Mouse (Mus musculus): ENCODE data around the gene Mt2. TPM values are rescaled to one million over a fixed set of nuclear protein-coding genes. Genes with fewer than 3 reads are reported as not detected.
A peak's percentile ranks its signal among the peaks of the same experiment; 100 is the strongest.

Mt2 gene
- polyA plus RNA-seq, 1 experiment from 2014 or later, result 40.6 TPM

DNA sequence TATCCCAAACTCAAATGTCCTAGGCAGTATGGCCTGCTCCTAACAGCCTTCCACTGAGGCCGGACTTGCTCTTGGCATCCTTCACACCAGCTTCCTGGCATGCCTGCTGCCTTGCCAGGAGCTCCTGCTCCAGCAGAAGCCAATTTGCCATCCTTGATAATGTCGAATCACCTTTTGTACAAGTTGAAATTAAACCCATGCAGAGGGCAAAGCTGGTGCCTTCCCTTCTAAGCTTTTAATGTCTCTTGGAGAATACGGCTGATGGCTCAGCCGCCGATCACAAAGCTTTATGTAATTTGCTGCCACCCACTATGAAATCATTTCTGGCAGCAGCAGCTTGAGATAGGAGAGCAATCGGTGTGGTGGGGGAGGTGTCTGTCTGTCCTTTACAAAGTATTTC lies 37.2 kb downstream of the Mt2 start:
- H3K4me2 ChIP-seq (ENCODE audit: low read depth, low read length), result no peak overlapping the region
- no peaks in the 10 kb centered on the region for H3K9me3 ChIP-seq (ENCODE audit: control insufficient read depth, low read length)
- ATAC-seq (ENCODE audit: low read depth), result no peak

DNA sequence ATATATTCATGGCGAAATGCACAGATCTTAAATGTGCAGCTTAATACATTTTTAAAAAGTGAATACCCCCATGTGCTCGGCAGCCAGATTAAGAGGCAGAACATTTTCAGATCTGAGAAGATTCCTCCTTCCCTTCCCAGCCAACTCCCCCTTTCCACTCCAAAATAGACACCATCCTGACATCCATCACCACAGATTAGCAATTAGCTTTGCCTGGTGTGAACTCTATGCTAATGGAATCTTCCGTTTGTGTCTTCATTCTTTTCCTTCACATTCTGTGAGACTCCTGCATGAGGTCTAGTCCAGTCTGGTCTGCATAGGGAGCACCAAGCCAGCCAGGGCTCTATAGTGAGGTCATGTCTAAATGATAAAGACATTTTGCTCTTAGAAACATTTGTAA lies 37.8 kb downstream of the Mt2 start:
- Histone ChIP-seq H3K4me3 (ENCODE audit: low read length) (no peak overlapping the region), H3K9me3 (ENCODE audit: control insufficient read depth, low read length) (no peaks in the 10 kb centered on the region), H3K27ac (ENCODE audit: low read length) (no peak overlapping the region), H3K9ac (ENCODE audit: low read length) (no peak overlapping the region), H3K36me3 (ENCODE audit: control insufficient read depth, insufficient read depth, low read length) (no peaks in the 10 kb centered on the region), H3K4me2 (ENCODE audit: low read depth, low read length) (no peak overlapping the region), H3K4me1 (replicated peaks; ENCODE audit: control insufficient read depth, insufficient read depth, low read length) (peaks cover 8% of the 10 kb centered on the region), H3K27me3 (ENCODE audit: control insufficient read depth, insufficient read depth, low read depth, low read length) (no peaks in the 10 kb centered on the region)
- ATAC-seq (ENCODE audit: low read depth), result no peak
- 72% methylated on average over 3 of the region's 3 CpGs for WGBS

More for the DNA sequence above, 37.2 kb downstream of the Mt2 start:
- Histone ChIP-seq H3K27me3 (ENCODE audit: control insufficient read depth, insufficient read depth, low read depth, low read length) (no peaks in the 10 kb centered on the region), H3K27ac (ENCODE audit: low read length) (no peak overlapping the region), H3K9ac (ENCODE audit: low read length) (no peak overlapping the region), H3K4me3 (ENCODE audit: low read length) (no peak overlapping the region), H3K36me3 (ENCODE audit: control insufficient read depth, insufficient read depth, low read length) (no peaks in the 10 kb centered on the region), H3K4me1 (replicated peaks; ENCODE audit: control insufficient read depth, insufficient read depth, low read length) (peaks cover 4% of the 10 kb centered on the region; the same call in 1 of the 2 replicates)
- 68% methylated on average over 6 of the region's 6 CpGs for WGBS

DNA sequence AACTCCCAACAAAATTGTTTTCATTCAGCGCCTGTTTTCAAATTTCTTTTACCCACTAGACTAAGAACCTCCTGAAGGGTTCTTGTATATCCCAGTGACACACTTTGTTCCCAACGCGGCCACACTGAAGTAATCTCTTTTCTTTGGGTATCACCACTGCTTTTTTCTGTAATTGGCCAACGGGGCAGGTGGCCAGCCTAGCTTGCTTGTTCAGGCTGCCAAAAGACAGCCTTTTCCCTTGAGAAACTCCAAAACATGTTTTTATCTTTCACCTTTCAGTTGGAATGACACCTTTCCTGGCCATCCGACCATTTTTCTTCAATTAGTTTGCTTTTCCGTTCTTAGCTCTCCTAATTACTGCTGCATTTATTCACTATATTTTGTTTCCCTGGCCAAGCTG lies 41.4 kb downstream of the Mt2 start:
- Histone ChIP-seq H3K9ac (ENCODE audit: low read length) (peak overlapping the region; percentile 21; the same call in 1 of the 2 replicates), H3K9me3 (ENCODE audit: control insufficient read depth, low read length) (no peaks in the 10 kb centered on the region), H3K27me3 (ENCODE audit: control insufficient read depth, insufficient read depth, low read depth, low read length) (no peaks in the 10 kb centered on the region), H3K4me1 (replicated peaks; ENCODE audit: control insufficient read depth, insufficient read depth, low read length) (peaks cover 13% of the 10 kb centered on the region), H3K27ac (ENCODE audit: low read length) (no peak overlapping the region), H3K4me2 (ENCODE audit: low read depth, low read length) (peak overlapping the region; percentile 47), H3K36me3 (ENCODE audit: control insufficient read depth, insufficient read depth, low read length) (no peaks in the 10 kb centered on the region), H3K4me3 (ENCODE audit: low read length) (peak overlapping the region; percentile 82)
- ATAC-seq (ENCODE audit: low read depth), result no peak
- 67% methylated on average over 6 of the region's 6 CpGs for WGBS

DNA sequence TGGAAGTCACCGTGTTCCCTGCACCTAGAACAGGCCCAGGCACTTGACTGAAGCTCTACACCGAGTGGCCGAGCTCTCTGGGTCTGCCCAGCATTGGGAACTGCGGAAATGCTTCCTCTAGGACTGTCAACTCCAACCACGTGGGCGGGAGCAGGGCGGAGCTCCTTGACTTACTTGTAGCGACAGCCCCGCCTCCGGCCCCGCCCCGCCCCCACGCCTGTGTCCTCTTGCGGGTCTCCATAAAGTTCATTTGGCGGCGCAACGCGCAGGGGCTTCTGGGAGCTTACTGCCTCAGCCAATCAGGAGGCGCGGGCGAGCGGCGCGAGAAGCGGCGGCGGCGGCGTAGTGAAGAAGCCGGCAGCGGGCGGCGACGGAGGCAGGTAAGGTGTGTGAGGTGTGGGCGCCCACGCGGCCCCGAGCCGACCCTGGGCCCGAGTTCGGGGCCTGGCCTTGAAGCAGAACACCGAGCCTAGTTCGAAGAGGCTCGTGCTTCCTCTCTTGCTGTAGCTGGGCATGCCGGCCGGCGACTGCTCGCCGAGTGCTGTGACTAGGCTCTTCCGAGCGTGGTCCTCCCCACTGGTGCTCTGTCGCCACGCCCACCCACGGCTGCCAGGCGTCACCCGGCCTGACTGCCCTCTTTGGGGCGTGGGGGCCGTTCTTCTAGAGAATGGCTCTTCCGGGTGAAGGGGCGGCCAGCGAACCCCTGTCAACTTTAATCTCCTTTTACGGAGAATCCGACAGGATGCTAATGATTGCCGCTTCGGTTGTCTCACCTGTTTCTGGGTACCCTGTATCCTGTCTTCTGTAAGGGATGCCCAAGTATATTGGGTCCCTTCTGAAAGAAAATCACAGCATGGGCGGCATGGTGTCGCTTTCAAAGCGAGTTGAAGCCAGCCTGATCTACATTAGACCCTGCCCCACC lies 42.0 kb downstream of the Mt2 start, which contains the start of gene Nup93:
Gene Nup93, plus strand, starts transcription at position 313 of the 922 bp plus-strand sequence.
- Histone ChIP-seq H3K27me3 (ENCODE audit: control insufficient read depth, insufficient read depth, low read depth, low read length) (no peaks in the 10 kb centered on the region), H3K9ac (ENCODE audit: low read length) (peak within 1 kb of the TSS; percentile 80), H3K4me3 (ENCODE audit: low read length) (peak within 1 kb of the TSS; percentile 82), H3K27ac (ENCODE audit: low read length) (peak within 1 kb of the TSS; percentile 43; the same call in 1 of the 2 replicates), H3K4me2 (ENCODE audit: low read depth, low read length) (peak within 1 kb of the TSS; percentile 83), H3K36me3 (ENCODE audit: control insufficient read depth, insufficient read depth, low read length) (no peaks in the 10 kb centered on the region), H3K4me1 (replicated peaks; ENCODE audit: control insufficient read depth, insufficient read depth, low read length) (peaks cover 13% of the 10 kb centered on the region), H3K9me3 (ENCODE audit: control insufficient read depth, low read length) (no peaks in the 10 kb centered on the region)
- WGBS, result under 1% methylated on average over 62 of the region's 68 CpGs
- peak; percentile 99 for ATAC-seq (ENCODE audit: low read depth)

Other genes starting within 250 kb of the Mt2 start
- gene Amfr, start 159.8 kb upstream of the Mt2 start, polyA plus RNA-seq (2015; fragmentation: Nextera tagmentation; extraction: Ambion mirVana), result 31.0 and 35.0 TPM in 2 replicates
- 97.5 and 104 TPM in 2 replicates for gene Nudt21, start 135.6 kb upstream of the Mt2 start, polyA plus RNA-seq (2015; fragmentation: Nextera tagmentation; extraction: Ambion mirVana)
- 10.7 and 12.0 TPM in 2 replicates for gene Ogfod1, start 135.5 kb upstream of the Mt2 start, polyA plus RNA-seq (2015; fragmentation: Nextera tagmentation; extraction: Ambion mirVana)
- 13.7 and 14.4 TPM in 2 replicates for gene Bbs2, start 73.7 kb upstream of the Mt2 start, polyA plus RNA-seq (2015; fragmentation: Nextera tagmentation; extraction: Ambion mirVana)
- 0.64 TPM in 1 of 2 replicates, not detected in the other for gene Mt4, start 35.5 kb upstream of the Mt2 start, polyA plus RNA-seq (2015; fragmentation: Nextera tagmentation; extraction: Ambion mirVana)
- gene Mt3, start 20.1 kb upstream of the Mt2 start, polyA plus RNA-seq (2015; fragmentation: Nextera tagmentation; extraction: Ambion mirVana), result 6.3 and 7.7 TPM in 2 replicates
- gene Mt1, start 6.4 kb downstream of the Mt2 start, polyA plus RNA-seq (2015; fragmentation: Nextera tagmentation; extraction: Ambion mirVana), result 219 and 314 TPM in 2 replicates
- gene Nup93, start 41.9 kb downstream of the Mt2 start, polyA plus RNA-seq (2015; fragmentation: Nextera tagmentation; extraction: Ambion mirVana), result 80.2 and 86.2 TPM in 2 replicates
- gene Slc12a3, start 156.5 kb downstream of the Mt2 start, polyA plus RNA-seq (2015; fragmentation: Nextera tagmentation; extraction: Ambion mirVana), result 0.08 and 0.13 TPM in 2 replicates
- 126 and 140 TPM in 2 replicates for gene Herpud1, start 213.8 kb downstream of the Mt2 start, polyA plus RNA-seq (2015; fragmentation: Nextera tagmentation; extraction: Ambion mirVana)